Mouse (Mus musculus): ENCODE results near the gene Prss21.

The Prss21 gene

GRCm38 (mm10) chr17:23867756-23868155, at the start of gene Prss21:
Gene Prss21 (plus strand): TSS chr17:23868056.
- H3K27me3 ChIP-seq (ENCODE audit: control insufficient read depth, insufficient read depth, low read length, poor library complexity, severe bottlenecking) = no peaks in the 10 kb centered on the region
- H3K36me3 ChIP-seq (ENCODE audit: control insufficient read depth, insufficient read depth, low read length, poor library complexity, severe bottlenecking) = no peaks in the 10 kb centered on the region
- DNase-seq (ENCODE audit: low read depth, low spot score) = no peak

GRCm38 (mm10) chr17:23818579-23818978, 49.3 kb upstream of the Prss21 start:
- DNase-seq (ENCODE audit: low read depth, low spot score) = no peak
- Histone ChIP-seq H3K36me3 (ENCODE audit: control insufficient read depth, insufficient read depth, low read length, poor library complexity, severe bottlenecking) (peaks cover 23% of the 10 kb centered on the region), H3K27me3 (ENCODE audit: control insufficient read depth, insufficient read depth, low read length, poor library complexity, severe bottlenecking) (no peaks in the 10 kb centered on the region)

- Histone ChIP-seq H3K36me3 (ENCODE audit: control insufficient read depth, insufficient read depth, low read length, poor library complexity, severe bottlenecking) (peaks cover 26% of the 10 kb centered on the region), H3K27me3 (ENCODE audit: control insufficient read depth, insufficient read depth, low read length, poor library complexity, severe bottlenecking) (no peaks in the 10 kb centered on the region)
- no peak for DNase-seq (ENCODE audit: low read depth, low spot score)
Observed at GRCm38 (mm10) chr17:23819235-23819634, 48.6 kb upstream of the Prss21 start.

GRCm38 (mm10) chr17:23820731-23821130, 47.1 kb upstream of the Prss21 start:
- DNase-seq (ENCODE audit: low read depth, low spot score) = no peak
- Histone ChIP-seq H3K36me3 (ENCODE audit: control insufficient read depth, insufficient read depth, low read length, poor library complexity, severe bottlenecking) (peaks cover 25% of the 10 kb centered on the region), H3K27me3 (ENCODE audit: control insufficient read depth, insufficient read depth, low read length, poor library complexity, severe bottlenecking) (no peaks in the 10 kb centered on the region)

- Histone ChIP-seq H3K36me3 (ENCODE audit: control insufficient read depth, insufficient read depth, low read length, poor library complexity, severe bottlenecking) (peaks cover 25% of the 10 kb centered on the region), H3K27me3 (ENCODE audit: control insufficient read depth, insufficient read depth, low read length, poor library complexity, severe bottlenecking) (no peaks in the 10 kb centered on the region)
- DNase-seq (ENCODE audit: low read depth, low spot score) = no peak
Observed at GRCm38 (mm10) chr17:23822094-23822493, 45.8 kb upstream of the Prss21 start.

GRCm38 (mm10) chr17:23823018-23823417, 44.8 kb upstream of the Prss21 start:
- no peak for DNase-seq (ENCODE audit: low read depth, low spot score)

GRCm38 (mm10) chr17:23823614-23824013, 44.2 kb upstream of the Prss21 start:
- H3K27me3 ChIP-seq (ENCODE audit: control insufficient read depth, insufficient read depth, low read length, poor library complexity, severe bottlenecking) = no peaks in the 10 kb centered on the region
- no peak for DNase-seq (ENCODE audit: low read depth, low spot score)
- peaks cover 19% of the 10 kb centered on the region for H3K36me3 ChIP-seq (ENCODE audit: control insufficient read depth, insufficient read depth, low read length, poor library complexity, severe bottlenecking)

More at GRCm38 (mm10) chr17:23823018-23823417, 44.8 kb upstream of the Prss21 start:
- H3K36me3 ChIP-seq (ENCODE audit: control insufficient read depth, insufficient read depth, low read length, poor library complexity, severe bottlenecking) = peaks cover 25% of the 10 kb centered on the region
- H3K27me3 ChIP-seq (ENCODE audit: control insufficient read depth, insufficient read depth, low read length, poor library complexity, severe bottlenecking) = no peaks in the 10 kb centered on the region

- no peak for DNase-seq (ENCODE audit: low read depth, low spot score)
- Histone ChIP-seq H3K36me3 (ENCODE audit: control insufficient read depth, insufficient read depth, low read length, poor library complexity, severe bottlenecking) (peaks cover 15% of the 10 kb centered on the region), H3K27me3 (ENCODE audit: control insufficient read depth, insufficient read depth, low read length, poor library complexity, severe bottlenecking) (no peaks in the 10 kb centered on the region)
Observed at GRCm38 (mm10) chr17:23825591-23825990, 42.3 kb upstream of the Prss21 start.

GRCm38 (mm10) chr17:23828271-23829001, 39.4 kb upstream of the Prss21 start:
- H3K27me3 ChIP-seq (ENCODE audit: control insufficient read depth, insufficient read depth, low read length, poor library complexity, severe bottlenecking) = no peaks in the 10 kb centered on the region
- peak; percentile 68 for DNase-seq (ENCODE audit: low read depth, low spot score)
- peaks cover 9% of the 10 kb centered on the region for H3K36me3 ChIP-seq (ENCODE audit: control insufficient read depth, insufficient read depth, low read length, poor library complexity, severe bottlenecking)

- peak; percentile 93 for DNase-seq (ENCODE audit: low read depth, low spot score)
- Histone ChIP-seq H3K36me3 (ENCODE audit: control insufficient read depth, insufficient read depth, low read length, poor library complexity, severe bottlenecking) (peaks cover 6% of the 10 kb centered on the region; the same call in 1 of the 2 replicates), H3K27me3 (ENCODE audit: control insufficient read depth, insufficient read depth, low read length, poor library complexity, severe bottlenecking) (no peaks in the 10 kb centered on the region)
Observed at GRCm38 (mm10) chr17:23829064-23829619, 38.7 kb upstream of the Prss21 start, which contains the start of gene Elob. Gene Elob (minus strand): TSS chr17:23829136.

- Histone ChIP-seq H3K27me3 (ENCODE audit: control insufficient read depth, insufficient read depth, low read length, poor library complexity, severe bottlenecking) (no peaks in the 10 kb centered on the region), H3K36me3 (ENCODE audit: control insufficient read depth, insufficient read depth, low read length, poor library complexity, severe bottlenecking) (no peaks in the 10 kb centered on the region; the same call in 1 of the 2 replicates)
- no peak for DNase-seq (ENCODE audit: low read depth, low spot score)
Observed at GRCm38 (mm10) chr17:23831201-23831600, 36.7 kb upstream of the Prss21 start.

- no peaks in the 10 kb centered on the region for H3K27me3 ChIP-seq (ENCODE audit: control insufficient read depth, insufficient read depth, low read length, poor library complexity, severe bottlenecking)
- no peak for DNase-seq (ENCODE audit: low read depth, low spot score)
- H3K36me3 ChIP-seq (ENCODE audit: control insufficient read depth, insufficient read depth, low read length, poor library complexity, severe bottlenecking) = no peaks in the 10 kb centered on the region
Observed at GRCm38 (mm10) chr17:23836006-23836575, 31.8 kb upstream of the Prss21 start, which contains the start of gene Prss33. Gene Prss33 (minus strand): TSS chr17:23836056.

GRCm38 (mm10) chr17:23841145-23841544, 26.7 kb upstream of the Prss21 start:
- peak; percentile 85 for DNase-seq (ENCODE audit: low read depth, low spot score)
- Histone ChIP-seq H3K27me3 (ENCODE audit: control insufficient read depth, insufficient read depth, low read length, poor library complexity, severe bottlenecking) (no peaks in the 10 kb centered on the region; the same call in 1 of the 2 replicates), H3K36me3 (ENCODE audit: control insufficient read depth, insufficient read depth, low read length, poor library complexity, severe bottlenecking) (no peaks in the 10 kb centered on the region)

GRCm38 (mm10) chr17:23843141-23843811, 24.6 kb upstream of the Prss21 start:
- H3K27me3 ChIP-seq (ENCODE audit: control insufficient read depth, insufficient read depth, low read length, poor library complexity, severe bottlenecking) = no peaks in the 10 kb centered on the region; the same call in 1 of the 2 replicates
- no peaks in the 10 kb centered on the region for H3K36me3 ChIP-seq (ENCODE audit: control insufficient read depth, insufficient read depth, low read length, poor library complexity, severe bottlenecking)
- DNase-seq (ENCODE audit: low read depth, low spot score) = peak; percentile 22
